Mouse (Mus musculus): ENCODE results near the gene Naa50.

Naa50 gene

DNA sequence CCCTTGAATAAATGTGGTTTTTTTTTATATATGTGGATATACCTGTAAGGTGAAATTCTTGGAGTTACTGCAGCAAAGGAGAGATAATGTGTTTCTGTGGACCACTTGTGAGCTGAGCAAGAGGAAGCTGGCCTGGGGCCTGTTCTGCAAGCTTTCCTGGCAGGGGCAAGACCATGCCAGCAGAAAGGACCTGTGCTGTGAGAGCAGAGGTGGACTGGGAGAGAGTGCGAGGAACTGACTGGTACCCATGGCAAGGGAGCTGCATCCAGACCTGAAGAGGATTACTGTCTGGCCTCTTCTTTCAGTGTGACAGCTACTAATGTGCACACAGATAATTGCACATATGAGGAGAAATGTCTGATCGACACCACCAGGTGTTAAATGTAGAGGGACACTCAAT, 51.3 kb downstream of the Naa50 start:
- DNase-seq (ENCODE audit: extremely low spot score, low read depth, low spot score), result no peak

DNA sequence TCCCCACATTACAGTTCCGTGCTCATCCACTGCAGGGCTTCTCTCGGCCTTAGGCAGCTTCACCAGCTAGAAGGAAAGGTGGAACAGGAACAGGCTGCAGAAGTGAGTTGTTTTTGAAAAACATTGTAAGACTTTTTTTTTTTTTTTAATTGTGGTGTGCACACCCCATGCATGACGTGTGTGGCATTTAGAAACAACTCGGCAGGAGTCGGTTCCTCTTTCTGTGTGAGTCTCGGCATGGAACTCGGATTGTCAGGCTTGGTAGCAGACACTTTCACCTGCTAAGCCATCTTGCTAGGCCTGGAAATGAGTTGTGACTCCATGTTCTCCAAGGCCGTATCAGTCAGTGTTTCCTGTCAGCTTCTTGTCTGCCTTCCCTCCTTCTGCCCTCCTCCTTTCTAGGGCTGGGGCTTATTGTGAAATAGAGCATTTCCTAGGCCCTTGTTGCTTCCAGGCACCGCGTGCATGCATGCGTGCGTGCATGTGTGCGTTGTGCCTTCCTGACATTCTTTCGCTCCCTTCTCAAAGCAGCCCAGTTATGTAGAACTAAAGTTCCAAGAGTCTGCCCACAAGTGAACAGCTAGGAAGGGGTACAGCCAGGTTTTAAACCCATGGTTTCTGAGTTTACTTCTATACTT, 59.6 kb downstream of the Naa50 start:
- no peak for DNase-seq (ENCODE audit: extremely low spot score, low read depth, low spot score)

- DNase-seq (ENCODE audit: extremely low spot score, low read depth, low spot score), result no peak
These were observed 60.5 kb downstream of the Naa50 start for GRCm38 (mm10) chr16:44200146-44200545.

GRCm38 (mm10) chr16:44204331-44204730, 64.7 kb downstream of the Naa50 start:
- no peak for DNase-seq (ENCODE audit: extremely low spot score, low read depth, low spot score)

DNA sequence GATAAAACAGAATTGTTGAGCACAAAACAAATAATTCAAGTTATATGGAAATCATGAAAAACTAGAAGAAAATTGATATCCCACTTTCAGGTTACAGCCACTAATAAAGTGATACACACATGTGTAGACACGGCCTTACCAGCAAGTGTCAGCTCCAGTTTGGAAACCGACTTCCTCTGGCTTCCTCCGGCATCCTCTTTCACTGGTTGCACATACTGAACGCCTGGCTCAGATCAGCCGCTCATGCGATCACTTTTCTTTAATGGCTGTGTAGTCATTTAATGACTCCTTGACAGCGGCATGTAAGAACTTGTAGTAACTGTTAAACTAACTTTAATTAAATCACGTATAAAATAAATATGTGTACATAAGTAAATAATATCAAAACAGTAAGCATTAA, 66.3 kb downstream of the Naa50 start:
- DNase-seq (ENCODE audit: extremely low spot score, low read depth, low spot score), result no peak

- no peak for DNase-seq (ENCODE audit: extremely low spot score, low read depth, low spot score)
These were observed 70.8 kb downstream of the Naa50 start for GRCm38 (mm10) chr16:44210156-44211053.

DNA sequence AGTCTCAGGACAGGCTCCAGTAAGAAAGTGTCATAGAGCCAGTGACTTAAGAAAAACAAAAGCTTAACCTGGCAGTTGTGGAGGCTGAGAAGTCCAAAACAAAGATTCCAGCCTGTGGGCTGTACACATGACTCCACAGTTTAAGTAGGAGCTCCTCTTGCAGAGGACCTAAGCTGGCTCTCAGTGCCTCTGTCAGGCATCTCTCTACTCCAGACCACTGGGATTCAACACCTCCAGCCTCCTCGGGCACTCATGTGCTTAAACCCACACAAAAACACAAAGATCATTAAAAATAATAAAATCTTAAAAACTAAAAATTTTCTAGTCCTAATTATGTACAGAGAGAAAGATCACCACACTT, 71.4 kb downstream of the Naa50 start:
- no peak for DNase-seq (ENCODE audit: extremely low spot score, low read depth, low spot score)

DNA sequence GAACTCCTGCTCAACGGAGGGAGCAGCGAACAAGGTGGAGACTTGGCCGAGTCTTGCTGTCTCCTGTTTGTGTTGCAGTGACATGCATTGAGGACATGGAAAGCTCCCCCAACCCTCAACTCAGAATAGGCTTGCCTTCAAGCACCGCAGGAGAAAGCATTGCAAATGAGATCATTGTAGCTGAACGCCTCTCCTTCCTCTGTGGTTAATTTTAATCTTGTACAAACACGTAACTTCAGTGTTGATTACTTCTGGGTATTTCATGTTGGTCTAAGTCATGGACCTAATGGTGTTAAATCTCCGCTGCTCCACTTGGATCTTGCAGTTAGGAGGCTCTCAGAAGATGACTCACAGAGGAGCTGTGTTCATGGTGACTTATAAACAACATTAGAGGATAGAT, 73.1 kb downstream of the Naa50 start:
- DNase-seq (ENCODE audit: extremely low spot score, low read depth, low spot score), result no peak

All from hindlimb bud, embryonic 11.5 days (tissue).